Comparison of ENCODE assay signal across 7 mouse cellular contexts in the genomic region with DNA sequence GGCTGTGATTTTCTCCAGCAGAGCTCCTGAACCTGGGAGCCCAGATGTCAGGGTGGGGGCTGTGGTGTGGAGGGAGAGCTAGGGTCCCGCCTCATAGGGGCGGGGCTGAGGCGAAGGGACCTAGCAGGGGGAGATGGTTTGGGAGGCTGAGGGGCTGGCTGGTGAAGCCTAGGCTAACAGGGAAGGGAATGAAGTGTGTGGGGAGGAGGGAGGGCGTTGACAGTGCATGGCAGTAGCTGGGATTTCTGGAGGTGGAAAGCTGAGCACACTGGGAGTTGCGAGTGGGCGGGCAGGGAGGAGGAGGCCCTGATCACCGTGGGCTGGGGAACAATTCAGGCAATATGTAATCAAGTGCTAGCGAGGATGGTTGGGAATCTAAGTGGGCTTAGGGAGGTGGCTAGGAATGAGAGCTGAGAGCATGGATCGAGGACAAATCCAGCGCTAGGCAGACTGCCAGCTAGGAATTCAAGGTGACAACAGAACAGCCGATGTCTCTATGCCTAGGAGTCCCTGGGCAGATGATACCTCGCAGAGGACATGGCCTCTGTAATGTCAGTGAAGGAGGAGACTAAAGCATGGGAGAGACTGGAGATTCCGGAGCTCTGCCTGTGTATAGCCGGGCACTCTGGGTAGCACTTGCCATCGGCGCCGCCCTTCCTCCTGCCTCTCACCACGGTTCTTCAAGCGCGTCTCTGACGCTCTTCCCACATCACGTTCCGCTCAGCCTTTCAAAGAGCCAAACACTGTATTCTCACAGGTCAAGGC. TPM values are rescaled to one million over a fixed set of nuclear protein-coding genes. Genes with fewer than 3 reads are reported as not detected.
DNase-seq lines count a peak whose midpoint lies in the region; ATAC-seq lines count a peak whose summit lies in the region.

No protein-coding gene starts in this region.

- H3K27ac ChIP-seq in hindbrain, embryonic 15.5 days (replicated peaks) = peak overlapping the region; percentile 60
- H3K27ac ChIP-seq in macrophage = no peak overlapping the region

- 0 out of 2 replicates have a peak overlapping the region, but pooled peaks have one; percentile 18 for H3K9ac ChIP-seq in hindbrain, embryonic 15.5 days

- H3K4me2 ChIP-seq in hindbrain, embryonic 15.5 days = peak overlapping the region; percentile 53

- peak; percentile 64 for ATAC-seq in hindbrain, embryonic 15.5 days (ENCODE audit: low FRiP score, low read depth)

- 1% methylated on average over 23 of the region's 23 CpGs for WGBS in hindbrain, embryonic 15.5 days
- WGBS in macrophage (ENCODE audit: missing documents) = 8% methylated on average over 23 of the region's 23 CpGs

- intact Hi-C loops in left cerebral cortex, postnatal 14 days (cut with DNase I) = no loop called here

- peak overlapping the region; percentile 22 for H3K4me3 ChIP-seq in hindbrain, embryonic 15.5 days
- peak overlapping the region; percentile 7; the same call in 1 of the 2 replicates for H3K4me3 ChIP-seq in macrophage (ENCODE audit: inconsistent target)

- H3K4me1 ChIP-seq in hindbrain, embryonic 15.5 days (replicated peaks) = peaks cover 27% of the 10 kb centered on the region

- H3K27me3 ChIP-seq in hindbrain, embryonic 15.5 days = no peaks in the 10 kb centered on the region

- no peaks in the 10 kb centered on the region for H3K9me3 ChIP-seq in hindbrain, embryonic 15.5 days

- H3K36me3 ChIP-seq in hindbrain, embryonic 15.5 days = no peaks in the 10 kb centered on the region
- H3K36me3 ChIP-seq in macrophage (ENCODE audit: inconsistent target) = no peaks in the 10 kb centered on the region

- peak; percentile 68 for DNase-seq in adrenal gland, adult 2 months
- peak; percentile 76 for DNase-seq in cerebellum, adult 9-11 months
- peak; percentile 46 to 62 for DNase-seq in frontal cortex, postnatal 10 days (ENCODE audit: low spot score in 2 of 2)
- peak; percentile 61 to 89 for DNase-seq in left cerebral cortex, postnatal 14 days (ENCODE audit: low spot score in 2 of 2)
- DNase-seq in right cerebral cortex, adult 2 months (ENCODE audit: low spot score in 2 of 2) = peak; percentile 67 to 73

- no peaks in the 10 kb centered on the region for H3K79me2 ChIP-seq in macrophage (ENCODE audit: inconsistent target)

RNA-seq across cellular contexts. Expression of gene Calm2, which starts 27.2 kb away (rescaled TPM):
- total RNA-seq in adrenal gland, adult 2 months (2021) = 100 to 1,000 TPM; 485 to 563 TPM
- polyA plus RNA-seq in adrenal gland, adult 2 months (2012; rRNA removed) = 6.4 and 6.8 TPM in 2 replicates
- 2,472 and 2,541 TPM in 2 replicates for polyA plus RNA-seq in hindbrain, embryonic 15.5 days (2015; fragmentation: Nextera tagmentation; extraction: Ambion mirVana)
- total RNA-seq in left cerebral cortex, postnatal 14 days (2021) = 1,000 to 10,000 TPM; 2,367 to 2,382 TPM
- 100 to 1,000 TPM in 4 of 26 experiments, 10 to 100 TPM in 22; 38.3 to 133 (median 72.0) TPM for total RNA-seq in macrophage (2018; cell fraction: chromatin; rRNA removed)
- total RNA-seq in macrophage (2018; cell fraction: cytosol; rRNA removed) = 100 to 1,000 TPM; 350 to 760 (median 532) TPM
- 100 to 1,000 TPM; 119 to 311 (median 172) TPM for total RNA-seq in macrophage (2018; cell fraction: nucleus; rRNA removed)
- polyA plus RNA-seq in macrophage (2018) = 716 to 1,639 TPM (median 783 TPM) in 3 replicates

RNA-seq across cellular contexts. Expression of gene Stpg4, which starts 46.4 kb away (rescaled TPM):
- not detected for total RNA-seq in adrenal gland, adult 2 months (2021)
- not detected in 2 replicates for polyA plus RNA-seq in adrenal gland, adult 2 months (2012; rRNA removed)
- polyA plus RNA-seq in hindbrain, embryonic 15.5 days (2015; fragmentation: Nextera tagmentation; extraction: Ambion mirVana) = not detected in 2 replicates
- total RNA-seq in left cerebral cortex, postnatal 14 days (2021) = not detected
- total RNA-seq in macrophage (2018; cell fraction: chromatin; rRNA removed) = not detected
- not detected for total RNA-seq in macrophage (2018; cell fraction: cytosol; rRNA removed)
- not detected for total RNA-seq in macrophage (2018; cell fraction: nucleus; rRNA removed)
- not detected in 3 replicates for polyA plus RNA-seq in macrophage (2018)

Comparison
In these comparisons a context has a peak if more than half of its experiments do, and no peak if none do; other contexts are left out.
1. RNA of gene Calm2, which starts 27.2 kb away (polyA plus RNA-seq): 2,472 to 2,541 TPM in hindbrain, embryonic 15.5 days and 716 to 1,639 TPM in macrophage; 6.4 to 6.8 TPM in adrenal gland, adult 2 months; every median in the first group is over 10 times any median in the second.
2. Peak in every context shown above with its lines, with median percentiles within 50 percentile points of each other: DNase-seq.